Mouse (Mus musculus): ENCODE results near the gene Hist1h3e.
A peak's percentile ranks its signal among the peaks of the same experiment; 100 is the strongest.

The Hist1h3e gene

GRCm38 (mm10) chr13:23518885-23519284 lies 43.3 kb downstream of the Hist1h3e start:
- DNase-seq (ENCODE audit: low spot score in 2 of 2): peak in 1 of 2 experiments; percentile 71

GRCm38 (mm10) chr13:23518295-23518603 lies 43.9 kb downstream of the Hist1h3e start:
- no peak for DNase-seq (ENCODE audit: low spot score in 2 of 2)

- peak; percentile 72 to 85 for DNase-seq (ENCODE audit: low spot score in 2 of 2)
Observed at GRCm38 (mm10) chr13:23517603-23518294, 44.4 kb downstream of the Hist1h3e start.

- peak in 1 of 2 experiments; percentile 65 for DNase-seq (ENCODE audit: low spot score in 2 of 2)
Observed at GRCm38 (mm10) chr13:23516822-23517602, 45.2 kb downstream of the Hist1h3e start.

- DNase-seq (ENCODE audit: low spot score in 2 of 2): no peak
Observed at GRCm38 (mm10) chr13:23515826-23516620, 46.1 kb downstream of the Hist1h3e start.

- no peak for DNase-seq (ENCODE audit: low spot score in 2 of 2)
Observed at GRCm38 (mm10) chr13:23515281-23515680, 46.9 kb downstream of the Hist1h3e start.

GRCm38 (mm10) chr13:23513517-23513916 lies 48.7 kb downstream of the Hist1h3e start:
- no peak for DNase-seq (ENCODE audit: low spot score in 2 of 2)
